Mouse (Mus musculus): ENCODE measurements around the gene Armc3. TPM values are rescaled to one million over a fixed set of nuclear protein-coding genes. Genes with fewer than 3 reads are reported as not detected.
"Not testable (repeated sequence)": the region's sequence is repeated elsewhere in the genome, so short reads cannot be mapped to it uniquely, and the experiment has no call there.

Armc3 gene
- polyA plus RNA-seq, 1 experiment from 2014 or later = 2.1 TPM

DNA sequence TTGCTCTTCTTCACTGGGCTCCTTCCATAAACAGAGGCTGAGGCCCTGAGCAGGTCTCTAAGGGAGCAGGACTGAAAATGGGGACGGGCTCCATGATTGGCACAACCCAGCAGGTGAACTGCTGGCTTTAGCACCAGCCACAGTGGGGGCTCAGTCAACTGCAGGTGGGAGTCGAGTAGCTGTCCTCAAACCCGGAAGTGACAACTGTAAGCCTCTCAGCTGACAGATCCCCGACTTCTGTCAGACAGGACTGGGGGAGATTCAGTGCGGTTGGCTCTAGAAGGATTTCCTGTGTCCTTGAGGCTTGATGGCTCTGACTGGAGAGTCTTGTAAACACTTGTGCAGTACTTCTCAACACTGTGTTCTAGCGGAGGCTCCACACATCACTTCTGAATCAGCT, 102.1 kb downstream of the Armc3 start:
- Histone ChIP-seq H3K27me3 (ENCODE audit: control insufficient read depth, insufficient read depth, low read length) (no peaks in the 10 kb centered on the region), H3K36me3 (replicated peaks; ENCODE audit: control insufficient read depth, insufficient read depth) (no peaks in the 10 kb centered on the region), H3K9ac (no peak overlapping the region), H3K27ac (no peak overlapping the region), H3K9me3 (ENCODE audit: control insufficient read depth, low read length) (no peaks in the 10 kb centered on the region), H3K4me2 (replicated peaks) (no peak overlapping the region), H3K4me1 (replicated peaks; ENCODE audit: control insufficient read depth, insufficient read depth, low read length) (no peaks in the 10 kb centered on the region), H3K4me3 (replicated peaks; ENCODE audit: low read length) (no peak overlapping the region)
- DNase-seq (ENCODE audit: low spot score) (no peak), ATAC-seq (ENCODE audit: low FRiP score) (no peak)
- WGBS = 17% methylated on average over 6 of the region's 6 CpGs

DNA sequence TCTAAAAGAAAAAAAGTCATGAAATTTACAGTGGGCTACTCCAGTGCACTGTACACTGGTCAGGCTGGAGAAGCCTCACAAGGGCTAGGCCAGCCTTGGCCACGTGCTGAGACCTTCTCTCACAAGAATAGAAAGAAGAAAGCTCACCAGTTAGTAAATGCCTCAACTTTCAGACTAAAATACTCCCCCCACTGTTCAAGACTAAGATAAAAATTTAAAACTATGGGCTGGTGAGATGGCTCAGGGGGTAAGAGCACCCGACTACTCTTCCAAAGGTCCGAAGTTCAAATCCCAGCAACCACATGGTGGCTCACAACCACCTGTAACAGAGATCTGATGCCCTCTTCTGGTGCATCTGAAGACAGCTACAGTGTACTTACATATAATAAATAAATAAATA, 104.0 kb downstream of the Armc3 start:
- DNase-seq (ENCODE audit: low spot score); H3K27me3 ChIP-seq (ENCODE audit: control insufficient read depth, insufficient read depth, low read length); H3K4me3 ChIP-seq (replicated peaks; ENCODE audit: low read length); H3K4me1 ChIP-seq (replicated peaks; ENCODE audit: control insufficient read depth, insufficient read depth, low read length); H3K9me3 ChIP-seq (ENCODE audit: control insufficient read depth, low read length); H3K9ac ChIP-seq; H3K27ac ChIP-seq; H3K4me2 ChIP-seq (replicated peaks); H3K36me3 ChIP-seq (replicated peaks; ENCODE audit: control insufficient read depth, insufficient read depth); ATAC-seq (ENCODE audit: low FRiP score): not testable (repeated sequence)
- WGBS = 88% methylated on average over 3 of the region's 3 CpGs

DNA sequence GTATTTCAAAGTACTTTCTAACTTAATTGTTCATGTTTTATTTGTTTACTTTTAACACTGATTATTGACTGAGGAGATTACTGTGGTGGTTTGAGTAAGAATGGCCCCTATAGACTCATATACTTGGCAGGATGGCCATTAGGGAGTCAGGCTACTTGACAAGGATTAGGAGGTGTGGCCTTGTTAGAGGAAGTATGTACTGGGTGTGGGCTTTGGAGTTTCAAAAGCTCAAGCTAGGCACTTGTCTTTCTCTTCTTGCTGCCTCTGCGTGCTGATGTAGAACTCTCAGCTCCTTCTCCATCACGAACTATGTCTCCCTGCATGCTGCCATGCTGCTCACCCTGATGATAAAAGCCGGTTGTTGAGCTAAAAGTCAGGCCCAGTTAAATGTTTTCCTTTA, 111.4 kb downstream of the Armc3 start:
- Histone ChIP-seq H3K27me3 (ENCODE audit: control insufficient read depth, insufficient read depth, low read length) (no peaks in the 10 kb centered on the region), H3K4me3 (replicated peaks; ENCODE audit: low read length) (no peak overlapping the region), H3K4me1 (replicated peaks; ENCODE audit: control insufficient read depth, insufficient read depth, low read length) (no peaks in the 10 kb centered on the region), H3K27ac (no peak overlapping the region), H3K36me3 (replicated peaks; ENCODE audit: control insufficient read depth, insufficient read depth) (no peaks in the 10 kb centered on the region), H3K9me3 (ENCODE audit: control insufficient read depth, low read length) (peaks cover 11% of the 10 kb centered on the region), H3K4me2 (replicated peaks) (no peak overlapping the region), H3K9ac (no peak overlapping the region)
- DNase-seq (ENCODE audit: low spot score) (no peak), ATAC-seq (ENCODE audit: low FRiP score) (no peak)
- WGBS = 96% methylated on average over 3 of the region's 3 CpGs

DNA sequence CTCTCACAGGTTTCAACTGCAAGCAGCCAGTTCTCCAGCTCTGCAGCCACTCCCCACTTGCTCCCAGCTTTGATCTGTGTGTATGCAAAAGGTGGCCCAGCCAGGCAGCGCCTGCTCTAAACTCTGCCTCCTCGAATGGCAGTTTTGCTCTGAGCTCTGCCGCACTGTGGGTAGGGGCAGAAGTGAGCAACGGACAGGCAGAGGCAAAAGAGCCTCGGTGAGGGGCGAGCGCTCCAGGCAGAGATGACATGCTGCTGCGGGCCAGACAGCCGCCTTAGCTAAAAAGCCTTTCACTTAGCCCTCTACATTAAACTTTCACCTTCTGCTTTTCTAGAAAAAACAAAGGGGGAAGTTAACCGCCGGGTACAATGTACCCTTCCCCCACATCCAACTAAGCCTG, 117.0 kb downstream of the Armc3 start:
- H3K9ac ChIP-seq = no peak overlapping the region
- H3K4me3 ChIP-seq (replicated peaks; ENCODE audit: low read length) = no peak overlapping the region
- 53% methylated on average over 11 of the region's 11 CpGs for WGBS
- no peak for ATAC-seq (ENCODE audit: low FRiP score)
- no peaks in the 10 kb centered on the region for H3K36me3 ChIP-seq (replicated peaks; ENCODE audit: control insufficient read depth, insufficient read depth)
- H3K4me1 ChIP-seq (replicated peaks; ENCODE audit: control insufficient read depth, insufficient read depth, low read length) = no peaks in the 10 kb centered on the region
- H3K27ac ChIP-seq = no peak overlapping the region
- peaks cover 20% of the 10 kb centered on the region for H3K9me3 ChIP-seq (ENCODE audit: control insufficient read depth, low read length)
- no peaks in the 10 kb centered on the region for H3K27me3 ChIP-seq (ENCODE audit: control insufficient read depth, insufficient read depth, low read length)
- H3K4me2 ChIP-seq (replicated peaks) = no peak overlapping the region
- DNase-seq (ENCODE audit: low spot score) = no peak

DNA sequence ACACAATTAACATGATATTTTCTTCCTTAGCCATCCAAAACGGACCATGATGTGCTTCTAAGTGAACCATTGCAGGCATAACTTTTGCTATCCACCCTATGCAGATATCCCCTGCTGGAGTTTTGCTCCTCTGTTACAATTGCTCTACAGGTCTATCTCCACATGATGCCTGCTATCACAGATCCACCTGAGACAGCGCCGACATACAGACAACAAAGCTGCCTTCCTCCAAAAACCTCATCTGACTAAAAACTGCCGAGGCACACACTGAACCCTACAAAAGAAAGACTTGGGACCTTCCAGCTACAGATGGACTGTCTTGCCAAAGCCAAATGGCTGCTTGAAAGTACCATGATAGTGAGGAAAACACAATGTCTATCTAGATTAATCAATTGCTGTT, 117.6 kb downstream of the Armc3 start:
- no peaks in the 10 kb centered on the region for H3K4me1 ChIP-seq (replicated peaks; ENCODE audit: control insufficient read depth, insufficient read depth, low read length)
- H3K4me2 ChIP-seq (replicated peaks) = no peak overlapping the region
- peaks cover 20% of the 10 kb centered on the region for H3K9me3 ChIP-seq (ENCODE audit: control insufficient read depth, low read length)
- 72% methylated on average over 4 of the region's 4 CpGs for WGBS
- no peak overlapping the region for H3K27ac ChIP-seq
- no peak overlapping the region for H3K9ac ChIP-seq
- H3K27me3 ChIP-seq (ENCODE audit: control insufficient read depth, insufficient read depth, low read length) = no peaks in the 10 kb centered on the region
- no peak for DNase-seq (ENCODE audit: low spot score)
- H3K36me3 ChIP-seq (replicated peaks; ENCODE audit: control insufficient read depth, insufficient read depth) = no peaks in the 10 kb centered on the region
- no peak overlapping the region for H3K4me3 ChIP-seq (replicated peaks; ENCODE audit: low read length)
- no peak for ATAC-seq (ENCODE audit: low FRiP score)

DNA sequence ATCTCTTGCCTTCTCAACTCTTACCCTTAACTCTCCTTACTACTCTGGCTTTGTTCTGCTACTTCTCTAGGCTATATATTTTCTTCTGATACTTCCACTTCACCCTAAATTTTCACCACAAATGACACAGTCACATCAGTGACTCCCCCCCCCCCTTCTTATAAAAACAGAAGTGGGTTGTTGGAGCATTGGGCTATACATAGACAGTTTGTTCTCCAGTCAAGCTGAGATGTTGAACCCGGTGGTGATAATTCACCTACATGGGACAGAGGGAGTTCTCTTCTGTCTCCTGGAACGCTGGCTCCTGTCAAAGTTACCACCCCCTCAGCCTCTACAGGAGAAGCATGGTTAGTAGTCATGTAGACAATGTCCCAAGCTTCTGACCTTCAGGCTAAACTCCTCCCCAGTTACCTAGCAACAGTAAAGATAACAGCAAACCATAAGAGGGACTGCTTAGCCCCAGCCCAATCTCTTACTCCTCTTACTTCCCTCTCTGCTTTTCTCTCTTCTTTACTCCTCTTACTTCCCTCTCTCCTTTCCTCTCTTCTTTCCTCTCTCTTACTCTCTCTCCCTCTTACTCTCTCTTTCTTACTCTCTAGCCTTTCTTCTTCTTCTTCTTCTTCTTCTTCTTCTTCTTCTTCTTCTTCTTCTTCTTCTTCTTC, 118.2 kb downstream of the Armc3 start:
- not testable (repeated sequence) for H3K4me3 ChIP-seq (replicated peaks; ENCODE audit: low read length); H3K4me2 ChIP-seq (replicated peaks); H3K27ac ChIP-seq; ATAC-seq (ENCODE audit: low FRiP score); H3K4me1 ChIP-seq (replicated peaks; ENCODE audit: control insufficient read depth, insufficient read depth, low read length); H3K9ac ChIP-seq; DNase-seq (ENCODE audit: low spot score); H3K36me3 ChIP-seq (replicated peaks; ENCODE audit: control insufficient read depth, insufficient read depth); H3K27me3 ChIP-seq (ENCODE audit: control insufficient read depth, insufficient read depth, low read length)
- peaks cover 20% of the 10 kb centered on the region for H3K9me3 ChIP-seq (ENCODE audit: control insufficient read depth, low read length)
- WGBS = 90% methylated on average over 2 of the region's 2 CpGs

DNA sequence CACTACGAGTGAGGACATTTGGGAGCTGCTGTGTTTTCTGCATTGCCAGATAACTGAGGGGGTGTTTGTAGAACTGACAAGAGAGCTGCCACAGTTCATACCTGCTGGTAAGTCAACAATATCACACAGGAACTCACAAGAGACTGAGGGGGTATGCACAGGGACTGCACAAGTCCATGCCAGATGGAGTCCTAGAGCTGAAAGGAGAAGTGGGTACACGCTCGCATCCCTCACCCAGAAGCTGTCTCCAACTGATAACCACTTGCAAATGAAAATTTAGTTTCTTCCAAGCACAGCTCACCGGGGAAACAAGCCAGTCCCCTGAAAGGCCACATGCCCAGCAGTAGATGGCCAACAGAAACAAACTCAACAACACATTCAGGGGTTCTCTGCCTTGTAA, 119.4 kb downstream of the Armc3 start:
- no peaks in the 10 kb centered on the region for H3K36me3 ChIP-seq (replicated peaks; ENCODE audit: control insufficient read depth, insufficient read depth)
- H3K4me2 ChIP-seq (replicated peaks) = no peak overlapping the region
- no peaks in the 10 kb centered on the region for H3K27me3 ChIP-seq (ENCODE audit: control insufficient read depth, insufficient read depth, low read length)
- no peak overlapping the region for H3K4me3 ChIP-seq (replicated peaks; ENCODE audit: low read length)
- H3K27ac ChIP-seq = no peak overlapping the region
- H3K9me3 ChIP-seq (ENCODE audit: control insufficient read depth, low read length) = peaks cover 20% of the 10 kb centered on the region
- H3K9ac ChIP-seq = no peak overlapping the region
- 88% methylated on average over 4 of the region's 4 CpGs for WGBS
- ATAC-seq (ENCODE audit: low FRiP score) (no peak), DNase-seq (ENCODE audit: low spot score) (no peak)
- no peaks in the 10 kb centered on the region for H3K4me1 ChIP-seq (replicated peaks; ENCODE audit: control insufficient read depth, insufficient read depth, low read length)

DNA sequence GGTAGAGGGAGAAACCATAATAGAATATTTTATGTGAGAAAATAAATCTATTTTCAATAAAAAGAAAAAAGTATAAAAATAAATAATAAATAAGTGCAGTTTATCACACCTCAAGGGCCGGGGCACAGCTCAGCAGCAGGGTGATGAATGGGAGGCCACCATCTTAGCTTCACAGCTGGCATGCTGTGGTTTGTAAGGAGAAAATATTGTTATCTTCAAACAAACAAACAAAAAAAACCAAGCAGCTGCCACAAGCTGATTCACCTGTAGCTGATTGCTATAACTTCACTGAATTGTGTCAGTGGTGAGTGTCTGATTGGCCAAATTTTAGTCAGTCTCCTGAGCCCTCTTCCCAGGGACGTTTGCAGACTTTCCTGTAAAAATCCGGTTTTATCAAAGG, 120.2 kb downstream of the Armc3 start:
- Histone ChIP-seq H3K9ac (no peak overlapping the region), H3K36me3 (replicated peaks; ENCODE audit: control insufficient read depth, insufficient read depth) (no peaks in the 10 kb centered on the region), H3K4me1 (replicated peaks; ENCODE audit: control insufficient read depth, insufficient read depth, low read length) (no peaks in the 10 kb centered on the region), H3K4me3 (replicated peaks; ENCODE audit: low read length) (no peak overlapping the region), H3K9me3 (ENCODE audit: control insufficient read depth, low read length) (peaks cover 20% of the 10 kb centered on the region), H3K4me2 (replicated peaks) (no peak overlapping the region), H3K27ac (no peak overlapping the region), H3K27me3 (ENCODE audit: control insufficient read depth, insufficient read depth, low read length) (no peaks in the 10 kb centered on the region)
- WGBS = 84% methylated on average over 3 of the region's 3 CpGs
- DNase-seq (ENCODE audit: low spot score) (no peak), ATAC-seq (ENCODE audit: low FRiP score) (no peak)

DNA sequence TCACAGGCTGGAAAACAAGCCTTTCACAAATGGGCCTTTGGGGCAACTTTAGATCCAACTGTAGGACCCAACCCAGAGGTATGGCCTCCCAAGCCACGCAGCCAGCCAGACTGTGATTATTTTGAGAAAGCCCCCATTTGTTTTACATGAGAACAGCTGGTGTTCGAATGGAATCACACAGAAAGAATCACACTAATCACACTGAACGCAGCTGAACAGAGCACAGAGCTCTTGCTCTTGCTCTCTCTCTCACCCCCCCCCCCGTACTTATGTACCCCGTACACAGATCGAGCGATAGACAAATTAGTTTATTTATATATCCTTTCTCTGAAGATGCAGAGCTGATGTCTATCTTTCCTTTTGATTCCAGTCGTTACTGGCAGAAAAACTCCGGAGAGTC, 123.3 kb downstream of the Armc3 start:
- 70% methylated on average over 9 of the region's 9 CpGs for WGBS
- Histone ChIP-seq H3K4me3 (replicated peaks; ENCODE audit: low read length) (no peak overlapping the region), H3K4me1 (replicated peaks; ENCODE audit: control insufficient read depth, insufficient read depth, low read length) (no peaks in the 10 kb centered on the region), H3K9ac (no peak overlapping the region), H3K9me3 (ENCODE audit: control insufficient read depth, low read length) (no peaks in the 10 kb centered on the region), H3K27ac (no peak overlapping the region), H3K4me2 (replicated peaks) (no peak overlapping the region), H3K27me3 (ENCODE audit: control insufficient read depth, insufficient read depth, low read length) (no peaks in the 10 kb centered on the region), H3K36me3 (replicated peaks; ENCODE audit: control insufficient read depth, insufficient read depth) (no peaks in the 10 kb centered on the region)
- ATAC-seq (ENCODE audit: low FRiP score) (no peak), DNase-seq (ENCODE audit: low spot score) (no peak)

DNA sequence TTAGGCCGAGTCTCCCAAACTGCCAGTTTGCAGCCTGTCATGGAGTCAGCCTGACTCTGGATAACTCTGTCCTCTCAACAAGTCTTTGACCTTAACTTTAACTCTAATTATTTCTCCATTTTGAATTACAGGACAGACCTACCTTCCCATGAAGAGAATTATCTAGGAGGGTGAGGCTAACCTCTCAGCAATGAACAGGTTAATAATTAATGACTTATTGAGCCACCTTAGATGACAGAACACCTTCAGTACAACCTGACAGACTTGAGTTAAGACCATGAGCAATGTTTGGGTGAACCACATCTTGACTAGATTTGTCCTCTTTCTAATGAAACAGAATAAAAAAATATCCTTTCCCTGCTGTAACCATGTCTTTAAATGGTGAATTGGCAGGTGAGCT, 127.3 kb downstream of the Armc3 start:
- no peak overlapping the region for H3K4me3 ChIP-seq (replicated peaks; ENCODE audit: low read length)
- H3K36me3 ChIP-seq (replicated peaks; ENCODE audit: control insufficient read depth, insufficient read depth) = no peaks in the 10 kb centered on the region
- no peaks in the 10 kb centered on the region for H3K27me3 ChIP-seq (ENCODE audit: control insufficient read depth, insufficient read depth, low read length)
- H3K9me3 ChIP-seq (ENCODE audit: control insufficient read depth, low read length) = no peaks in the 10 kb centered on the region
- no peaks in the 10 kb centered on the region for H3K4me1 ChIP-seq (replicated peaks; ENCODE audit: control insufficient read depth, insufficient read depth, low read length)
- ATAC-seq (ENCODE audit: low FRiP score) = no peak
- WGBS = 90% methylated on average over 1 of the region's 1 CpGs
- no peak for DNase-seq (ENCODE audit: low spot score)
- no peak overlapping the region for H3K9ac ChIP-seq
- no peak overlapping the region for H3K4me2 ChIP-seq (replicated peaks)
- H3K27ac ChIP-seq = no peak overlapping the region

Measured in hindbrain, embryonic 14.5 days (tissue).